Mouse (Mus musculus) embryonic facial prominence, embryonic 11.5 days (tissue): ENCODE measurements at regions not wholly inside any gene's neighbourhood (a gene's known extent, or its start where the extent isn't known, plus 50 kb on each side); places are given as distances from the start of the nearest gene placed in this dataset.

Experiments
- ATAC-seq: fragments of 200-750 bp; cut with Nextera tagmentation; replicated peaks from 2 replicates; pipeline ENCODE4 v1.8.0; 2017; ENCODE audit warnings: low read depth; ENCODE audit not compliant: insufficient number of reproducible peaks, low FRiP score, low TSS enrichment
- DNase-seq: peaks from one replicate; pipeline ENCODE4 v3.0.0-alpha.2; 2015; ENCODE audit warnings: low spot score
- H3K27ac ChIP-seq: fragments of 300-500 bp; sonication (generic); replicated peaks from 2 replicates; pipeline ENCODE4 v1.5.1; 2014; ENCODE audit warnings: mild to moderate bottlenecking, low read depth, low read length, control low read depth
- H3K27me3 ChIP-seq: fragments of 300-500 bp; sonication (generic); 2 replicates; pipeline ENCODE4 v1.6.1; 2014; ENCODE audit warnings: mild to moderate bottlenecking, low read length, moderate library complexity, mixed read lengths; ENCODE audit not compliant: control insufficient read depth, insufficient read depth
- H3K36me3 ChIP-seq: fragments of 300-500 bp; sonication (generic); replicated peaks from 2 replicates; pipeline ENCODE4 v1.6.1; 2014; ENCODE audit warnings: low read depth, mild to moderate bottlenecking, low read length, moderate library complexity, mixed read lengths; ENCODE audit not compliant: control insufficient read depth, insufficient read depth
- H3K4me1 ChIP-seq: fragments of 300-500 bp; sonication (generic); 2 replicates; pipeline ENCODE4 v1.6.1; 2014; ENCODE audit warnings: low read length, mixed read lengths; ENCODE audit not compliant: control insufficient read depth, insufficient read depth
- H3K4me2 ChIP-seq: fragments of 300-500 bp; sonication (generic); 2 replicates; pipeline ENCODE4 v1.6.1; 2014; ENCODE audit warnings: low read depth, mild to moderate bottlenecking, control low read depth, low read length, moderate library complexity
- H3K4me3 ChIP-seq: fragments of 300-500 bp; sonication (generic); 2 replicates; pipeline ENCODE4 v1.5.1; 2014; ENCODE audit warnings: low read depth, low read length, control low read depth
- H3K9ac ChIP-seq: fragments of 300-500 bp; sonication (generic); replicated peaks from 2 replicates; pipeline ENCODE4 v1.6.1; 2014; ENCODE audit warnings: mild to moderate bottlenecking, control low read depth, low read length
- H3K9me3 ChIP-seq: fragments of 300-500 bp; sonication (generic); replicated peaks from 2 replicates; pipeline ENCODE4 v1.6.1; 2016; ENCODE audit warnings: mild to moderate bottlenecking, low read length, inconsistent platforms, mixed read lengths; ENCODE audit not compliant: control insufficient read depth
- WGBS: fragments of 180-500 bp; shearing (Covaris S2); extraction: QIAGEN DNeasy Blood & Tissue Kit; methylation state at CpG from one replicate; pipeline ENCODE4 v1.1.7; 2014; 5-methylcytosine and 5-hydroxymethylcytosine counted together

- 74% methylated on average over 6 of the region's 6 CpGs for WGBS
- ATAC-seq (no peak), DNase-seq (no peak)
- no peaks in the 10 kb centered on the region for H3K36me3 ChIP-seq
- no peaks in the 10 kb centered on the region for H3K9me3 ChIP-seq
- H3K27me3 ChIP-seq: no peaks in the 10 kb centered on the region
- H3K4me2 ChIP-seq: no peak overlapping the region
- no peak overlapping the region for H3K4me3 ChIP-seq
- H3K27ac ChIP-seq: no peak overlapping the region
- no peaks in the 10 kb centered on the region for H3K4me1 ChIP-seq
- no peak overlapping the region for H3K9ac ChIP-seq
These were observed 387.0 kb upstream of the Slc7a11 start for GRCm38 (mm10) chr3:50830446-50830845.

- ATAC-seq: no peak
- H3K9ac ChIP-seq: no peak overlapping the region
- DNase-seq: no peak
These were observed 387.5 kb upstream of the Slc7a11 start for GRCm38 (mm10) chr3:50830926-50831325.

DNA sequence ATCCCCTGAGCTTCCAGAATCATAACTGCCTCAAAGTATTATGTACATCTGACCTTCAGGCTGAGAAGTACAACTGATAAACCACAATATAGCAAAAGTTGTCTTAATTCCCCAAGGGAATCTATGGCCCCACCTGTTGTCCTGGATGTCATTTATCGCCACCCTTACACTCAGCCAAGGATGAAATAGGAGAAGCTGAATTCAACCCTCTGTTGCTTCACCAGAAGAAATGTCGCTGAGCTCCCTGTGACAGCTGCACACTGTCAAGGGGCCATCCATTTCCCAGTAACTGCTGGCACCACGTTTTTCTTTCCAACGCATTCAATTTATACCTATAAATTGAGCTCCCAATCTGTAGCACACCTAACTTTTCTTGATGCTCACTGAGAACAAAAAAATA is 382.0 kb upstream of the Noct start:
- Histone ChIP-seq H3K9ac (no peak overlapping the region), H3K9me3 (no peaks in the 10 kb centered on the region), H3K27me3 (no peaks in the 10 kb centered on the region), H3K36me3 (no peaks in the 10 kb centered on the region), H3K4me1 (no peaks in the 10 kb centered on the region), H3K4me2 (no peak overlapping the region), H3K4me3 (no peak overlapping the region), H3K27ac (no peak overlapping the region)
- WGBS: 60% methylated on average over 4 of the region's 4 CpGs
- ATAC-seq (no peak), DNase-seq (no peak)

More at GRCm38 (mm10) chr3:50830926-50831325, 387.5 kb upstream of the Slc7a11 start:
- no peaks in the 10 kb centered on the region for H3K27me3 ChIP-seq
- WGBS: 88% methylated on average over 9 of the region's 9 CpGs
- no peaks in the 10 kb centered on the region for H3K4me1 ChIP-seq
- no peak overlapping the region for H3K4me3 ChIP-seq
- no peaks in the 10 kb centered on the region for H3K36me3 ChIP-seq
- H3K9me3 ChIP-seq: no peaks in the 10 kb centered on the region
- H3K4me2 ChIP-seq: no peak overlapping the region
- no peak overlapping the region for H3K27ac ChIP-seq

- no peak; the same call in 1 of the 2 replicates for ATAC-seq
- H3K9ac ChIP-seq: no peak overlapping the region
- no peaks in the 10 kb centered on the region for H3K9me3 ChIP-seq
- H3K4me1 ChIP-seq: no peaks in the 10 kb centered on the region
- H3K27me3 ChIP-seq: no peaks in the 10 kb centered on the region
- H3K36me3 ChIP-seq: no peaks in the 10 kb centered on the region
- peak; percentile 15 for DNase-seq
- WGBS: 46% methylated on average over 8 of the region's 8 CpGs
- H3K4me3 ChIP-seq: no peak overlapping the region
- H3K4me2 ChIP-seq: no peak overlapping the region
- no peak overlapping the region for H3K27ac ChIP-seq
These were observed 379.4 kb upstream of the Noct start for GRCm38 (mm10) chr3:50844835-50845301.

DNA sequence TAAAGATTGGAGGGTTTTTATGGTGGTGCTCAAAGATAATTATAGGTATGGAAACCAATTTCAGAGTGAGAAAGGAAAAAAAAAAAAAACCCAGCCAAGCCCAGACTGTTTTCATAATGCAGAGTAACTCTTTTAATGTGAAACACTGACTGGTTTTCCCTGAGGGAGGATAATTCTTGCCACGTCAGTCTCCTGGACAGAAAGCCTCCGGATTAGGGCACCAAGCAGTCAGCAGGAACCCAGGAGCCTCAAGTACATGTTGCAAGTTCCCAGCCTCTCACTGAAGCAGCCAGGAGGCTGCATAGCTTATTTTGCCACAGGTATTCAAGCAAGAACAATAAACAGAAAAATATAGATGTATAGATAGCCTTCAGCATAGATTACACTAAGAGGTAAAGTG is 378.9 kb upstream of the Noct start:
- WGBS: 17% methylated on average over 2 of the region's 2 CpGs
- Histone ChIP-seq H3K4me1 (no peaks in the 10 kb centered on the region), H3K4me2 (no peak overlapping the region), H3K36me3 (no peaks in the 10 kb centered on the region), H3K27ac (no peak overlapping the region), H3K9me3 (no peaks in the 10 kb centered on the region), H3K4me3 (no peak overlapping the region), H3K9ac (no peak overlapping the region), H3K27me3 (no peaks in the 10 kb centered on the region)
- DNase-seq (peak; percentile 61), ATAC-seq (no peak)

DNA sequence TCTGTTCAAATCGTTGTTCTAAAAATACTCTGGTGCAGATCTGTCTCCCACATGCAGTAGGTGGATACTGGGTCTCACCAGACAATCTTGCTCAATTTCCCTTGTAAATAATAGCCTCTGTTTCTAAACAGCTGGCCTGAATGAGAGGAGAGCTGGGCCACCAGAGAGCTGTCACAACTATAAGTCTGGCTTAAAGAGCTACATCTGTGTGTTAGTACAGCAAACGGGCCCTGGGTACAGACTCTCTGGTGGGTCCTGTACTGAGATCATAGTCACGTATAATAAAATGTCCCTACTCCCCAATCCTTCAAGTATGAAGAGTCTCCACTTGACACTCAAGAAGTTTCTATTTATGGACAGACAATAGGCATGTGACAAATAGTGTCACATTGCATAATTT is 375.7 kb upstream of the Noct start:
- 71% methylated on average over 3 of the region's 3 CpGs for WGBS
- no peak overlapping the region for H3K27ac ChIP-seq
- ATAC-seq (no peak), DNase-seq (no peak)
- H3K36me3 ChIP-seq: no peaks in the 10 kb centered on the region
- H3K27me3 ChIP-seq: no peaks in the 10 kb centered on the region
- H3K4me3 ChIP-seq: no peak overlapping the region
- no peaks in the 10 kb centered on the region for H3K9me3 ChIP-seq
- H3K4me1 ChIP-seq: no peaks in the 10 kb centered on the region
- H3K4me2 ChIP-seq: no peak overlapping the region
- no peak overlapping the region for H3K9ac ChIP-seq

DNA sequence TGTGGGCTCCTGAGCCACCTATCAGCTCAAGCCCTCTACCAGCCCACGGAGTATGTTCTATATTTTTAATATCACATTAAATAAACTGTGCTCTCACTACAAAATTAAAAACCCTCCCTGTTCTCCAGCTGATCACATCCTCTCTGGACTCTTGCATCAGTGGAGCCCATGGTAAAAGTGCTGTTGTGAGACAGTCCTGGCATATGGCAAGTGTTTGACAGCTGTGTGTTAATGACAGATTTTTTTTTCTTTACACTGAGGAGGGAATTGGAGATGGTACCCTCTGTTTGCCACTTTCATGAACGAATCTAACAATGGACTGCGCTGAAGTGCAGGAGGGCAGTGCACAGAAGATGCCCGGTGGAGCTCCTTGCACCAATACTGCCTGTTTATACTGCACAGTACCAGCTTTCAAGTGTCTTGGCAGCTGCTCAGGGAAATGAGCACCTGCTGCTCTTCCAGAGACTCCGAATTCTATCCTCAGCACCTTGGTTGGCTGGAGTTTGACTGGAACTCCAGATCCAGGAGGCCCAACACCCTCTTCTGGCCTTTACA is 373.1 kb upstream of the Noct start:
- ATAC-seq: no peak
- 81% methylated on average over 5 of the region's 5 CpGs for WGBS
- no peak overlapping the region for H3K27ac ChIP-seq

DNA sequence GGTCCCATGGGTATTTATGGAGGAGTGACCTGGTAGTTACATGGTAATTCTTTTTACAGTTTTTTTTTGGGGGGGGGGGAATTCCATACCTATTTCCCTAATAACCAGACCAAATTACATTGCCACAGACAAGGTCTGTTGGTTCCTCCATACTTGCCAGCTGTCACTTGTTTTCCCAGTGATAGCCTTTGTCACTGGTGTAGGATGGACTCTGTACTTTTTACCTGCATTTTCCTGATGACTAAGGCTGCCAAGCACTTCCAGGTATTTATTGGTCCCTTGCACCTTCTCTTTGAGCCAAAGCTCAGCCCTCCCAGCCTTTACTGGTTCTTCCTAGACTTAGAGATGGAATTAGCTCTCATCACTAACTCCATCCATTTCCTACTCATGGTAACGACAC is 357.1 kb upstream of the Noct start:
- WGBS: 81% methylated on average over 1 of the region's 1 CpGs
- no peak for ATAC-seq
- H3K27me3 ChIP-seq: no peaks in the 10 kb centered on the region
- no peak for DNase-seq
- no peaks in the 10 kb centered on the region for H3K36me3 ChIP-seq
- H3K9ac ChIP-seq: no peak overlapping the region
- no peak overlapping the region for H3K4me3 ChIP-seq
- no peak overlapping the region for H3K27ac ChIP-seq
- H3K4me2 ChIP-seq: no peak overlapping the region
- no peaks in the 10 kb centered on the region for H3K9me3 ChIP-seq
- no peaks in the 10 kb centered on the region for H3K4me1 ChIP-seq

More for the DNA sequence above, 373.1 kb upstream of the Noct start:
- no peaks in the 10 kb centered on the region for H3K36me3 ChIP-seq
- no peak overlapping the region for H3K4me3 ChIP-seq
- no peaks in the 10 kb centered on the region for H3K9me3 ChIP-seq
- H3K4me2 ChIP-seq: no peak overlapping the region
- H3K27me3 ChIP-seq: no peaks in the 10 kb centered on the region
- DNase-seq: no peak
- H3K9ac ChIP-seq: no peak overlapping the region
- H3K4me1 ChIP-seq: no peaks in the 10 kb centered on the region
